Mouse (Mus musculus) kidney, embryonic 15.5 days (tissue): ENCODE results near the gene Vmn1r113. TPM values are rescaled to one million over a fixed set of nuclear protein-coding genes. Genes with fewer than 3 reads are reported as not detected.
"Not testable (repeated sequence)": the region's sequence is repeated elsewhere in the genome, so short reads cannot be mapped to it uniquely, and the experiment has no call there.

Experiments used
- ATAC-seq: fragments of 200-750 bp; cut with Nextera tagmentation; replicated peaks from 2 replicates; pipeline ENCODE4 v1.8.0; 2017; ENCODE audit warnings: moderate TSS enrichment; ENCODE audit not compliant: low FRiP score
- H3K27ac ChIP-seq: fragments of 300-500 bp; sonication (generic); 2 replicates; pipeline ENCODE4 v1.5.1; 2015; ENCODE audit warnings: mild to moderate bottlenecking, inconsistent platforms
- H3K27me3 ChIP-seq: fragments of 300-500 bp; sonication (generic); 2 replicates; pipeline ENCODE4 v1.6.1; 2015; ENCODE audit warnings: inconsistent platforms
- H3K36me3 ChIP-seq: fragments of 300-500 bp; sonication (generic); 2 replicates; pipeline ENCODE4 v1.6.1; 2015; ENCODE audit warnings: inconsistent platforms
- H3K4me1 ChIP-seq: fragments of 300-500 bp; sonication (generic); 2 replicates; pipeline ENCODE4 v1.6.1; 2015; ENCODE audit warnings: inconsistent platforms
- H3K4me2 ChIP-seq: fragments of 300-500 bp; sonication (generic); 2 replicates; pipeline ENCODE4 v1.6.1; 2015; ENCODE audit warnings: moderate library complexity, mild to moderate bottlenecking, inconsistent platforms
- H3K4me3 ChIP-seq: fragments of 300-500 bp; sonication (generic); replicated peaks from 2 replicates; pipeline ENCODE4 v1.5.1; 2015; ENCODE audit warnings: mild to moderate bottlenecking, inconsistent platforms
- H3K9ac ChIP-seq: fragments of 300-500 bp; sonication (generic); 2 replicates; pipeline ENCODE4 v1.6.1; 2015; ENCODE audit warnings: mild to moderate bottlenecking, inconsistent platforms
- H3K9me3 ChIP-seq: fragments of 300-500 bp; sonication (generic); replicated peaks from 2 replicates; pipeline ENCODE4 v1.6.1; 2016; ENCODE audit warnings: inconsistent platforms
- WGBS: fragments of 180-500 bp; shearing (Covaris S2); methylation state at CpG from one replicate; pipeline ENCODE4 v1.1.7; 2015; ENCODE audit warnings: mixed read lengths; 5-methylcytosine and 5-hydroxymethylcytosine counted together
- polyA plus RNA-seq: library from polyadenylated mRNA; unstranded; fragments of >200 nt; fragmentation: Nextera tagmentation; extraction: Ambion mirVana; gene quantifications from 2 replicates; pipeline ENCODE4 v1.2.1, GENCODE M21; 2015

Gene Vmn1r113
- not detected in 2 replicates for polyA plus RNA-seq

- not testable (repeated sequence) for H3K4me1 ChIP-seq, H3K4me2 ChIP-seq, H3K36me3 ChIP-seq, H3K9me3 ChIP-seq, H3K27ac ChIP-seq, ATAC-seq, H3K9ac ChIP-seq, H3K4me3 ChIP-seq, H3K27me3 ChIP-seq
- WGBS: 62% methylated on average over 2 of the region's 2 CpGs
Observed at GRCm38 (mm10) chr7:20786985-20787384, at the start of gene Vmn1r113. Gene Vmn1r113, plus strand, starts transcription at chr7:20787285.

GRCm38 (mm10) chr7:20770885-20771284, 16.2 kb upstream of the Vmn1r113 start, which contains the start of gene Vmn1r112:
Gene Vmn1r112, plus strand, starts transcription at chr7:20771185.
- H3K36me3 ChIP-seq, H3K27ac ChIP-seq, H3K9me3 ChIP-seq, H3K4me2 ChIP-seq, ATAC-seq, H3K4me1 ChIP-seq, H3K27me3 ChIP-seq, H3K9ac ChIP-seq, H3K4me3 ChIP-seq: not testable (repeated sequence)
- no CpG with 5 or more reads among the region's 3 CpGs for WGBS

- not testable (repeated sequence) for ATAC-seq, H3K4me1 ChIP-seq, H3K36me3 ChIP-seq, H3K9me3 ChIP-seq, H3K9ac ChIP-seq, H3K4me2 ChIP-seq, H3K27me3 ChIP-seq, H3K27ac ChIP-seq, H3K4me3 ChIP-seq
- no CpG with 5 or more reads among the region's 5 CpGs for WGBS
Observed at GRCm38 (mm10) chr7:20812086-20812485, 25.0 kb downstream of the Vmn1r113 start, which contains the start of gene Vmn1r114. Gene Vmn1r114, minus strand, starts transcription at chr7:20812186.

Other genes with a start within 250 kb of the Vmn1r113 start
- not detected in 2 replicates for gene Gm5726, start 241.5 kb upstream of the Vmn1r113 start, polyA plus RNA-seq
- gene Gm4141, start 211.0 kb upstream of the Vmn1r113 start, polyA plus RNA-seq: not detected in 2 replicates
- gene Gm4513, start 188.3 kb upstream of the Vmn1r113 start, polyA plus RNA-seq: not detected in 2 replicates
- gene Vmn1r107, start 118.4 kb upstream of the Vmn1r113 start, polyA plus RNA-seq: not detected in 2 replicates
- gene Vmn1r111, start 84.1 kb upstream of the Vmn1r113 start, polyA plus RNA-seq: not detected in 2 replicates
- gene Gm10668, start 56.7 kb upstream of the Vmn1r113 start, polyA plus RNA-seq: not detected in 2 replicates
- gene Vmn1r112, start 16.1 kb upstream of the Vmn1r113 start, polyA plus RNA-seq: not detected in 2 replicates
- gene Vmn1r114, start 24.9 kb downstream of the Vmn1r113 start, polyA plus RNA-seq: not detected in 2 replicates
- gene Vmn1r115, start 57.7 kb downstream of the Vmn1r113 start, polyA plus RNA-seq: not detected in 2 replicates
- gene Vmn1r116, start 85.0 kb downstream of the Vmn1r113 start, polyA plus RNA-seq: not detected in 2 replicates
- not detected in 2 replicates for gene Vmn1r117, start 96.8 kb downstream of the Vmn1r113 start, polyA plus RNA-seq
- not detected in 2 replicates for gene Vmn1r118, start 125.1 kb downstream of the Vmn1r113 start, polyA plus RNA-seq
- gene Vmn1r119, start 225.2 kb downstream of the Vmn1r113 start, polyA plus RNA-seq: not detected in 2 replicates